Mouse (Mus musculus): Measurements from ENCODE around the gene Tex2. TPM values are rescaled to one million over a fixed set of nuclear protein-coding genes. Genes with fewer than 3 reads are reported as not detected.
"Not testable (repeated sequence)": the region's sequence is repeated elsewhere in the genome, so short reads cannot be mapped to it uniquely, and the experiment has no call there.

Gene Tex2
- total RNA-seq, 2 experiments from 2014 or later: 38.4 to 40.0 TPM

- DNase-seq: no peak
These were observed 34.1 kb downstream of the Tex2 start for GRCm38 (mm10) chr11:106579146-106579545.

GRCm38 (mm10) chr11:106577624-106578355 is 35.4 kb downstream of the Tex2 start:
- DNase-seq: not testable (repeated sequence)

- DNase-seq: no peak
These were observed 38.8 kb downstream of the Tex2 start for GRCm38 (mm10) chr11:106574456-106574855.

GRCm38 (mm10) chr11:106573476-106574240 is 39.6 kb downstream of the Tex2 start:
- no peak for DNase-seq

GRCm38 (mm10) chr11:106572958-106573357 is 40.3 kb downstream of the Tex2 start:
- DNase-seq: peak; percentile 42

GRCm38 (mm10) chr11:106572020-106572782 is 41.0 kb downstream of the Tex2 start:
- DNase-seq: peak; percentile 57

GRCm38 (mm10) chr11:106571026-106571983 is 41.9 kb downstream of the Tex2 start:
- no peak for DNase-seq

GRCm38 (mm10) chr11:106568329-106568960 is 44.8 kb downstream of the Tex2 start:
- peak; percentile 42 for DNase-seq

GRCm38 (mm10) chr11:106566040-106566785 is 47.0 kb downstream of the Tex2 start:
- DNase-seq: no peak

GRCm38 (mm10) chr11:106564261-106564660 is 49.0 kb downstream of the Tex2 start:
- DNase-seq: no peak

GRCm38 (mm10) chr11:106562707-106563106 is 50.5 kb downstream of the Tex2 start:
- DNase-seq: peak; percentile 33

- no peak for DNase-seq
These were observed 53.5 kb downstream of the Tex2 start for GRCm38 (mm10) chr11:106559773-106560172.

GRCm38 (mm10) chr11:106558008-106558407 is 55.2 kb downstream of the Tex2 start:
- no peak for DNase-seq

- no peak for DNase-seq
These were observed 55.8 kb downstream of the Tex2 start for GRCm38 (mm10) chr11:106557398-106557797.

GRCm38 (mm10) chr11:106556689-106557088 is 56.5 kb downstream of the Tex2 start:
- DNase-seq: no peak

GRCm38 (mm10) chr11:106555805-106556615 is 57.2 kb downstream of the Tex2 start:
- no peak for DNase-seq

- no peak for DNase-seq
These were observed 62.8 kb downstream of the Tex2 start for GRCm38 (mm10) chr11:106550398-106550797.

GRCm38 (mm10) chr11:106546081-106546480 is 67.1 kb downstream of the Tex2 start:
- DNase-seq: no peak

- no peak for DNase-seq
These were observed 68.3 kb downstream of the Tex2 start for GRCm38 (mm10) chr11:106544916-106545315.

Data from adrenal gland, postnatal 10 days (tissue).